Mouse (Mus musculus): ENCODE measurements around the gene Dap. TPM values are rescaled to one million over a fixed set of nuclear protein-coding genes. Genes with fewer than 3 reads are reported as not detected.

The Dap gene
- total and polyA plus RNA-seq, 3 experiments = 12.6 to 69.8 (median 15.1) TPM

DNA sequence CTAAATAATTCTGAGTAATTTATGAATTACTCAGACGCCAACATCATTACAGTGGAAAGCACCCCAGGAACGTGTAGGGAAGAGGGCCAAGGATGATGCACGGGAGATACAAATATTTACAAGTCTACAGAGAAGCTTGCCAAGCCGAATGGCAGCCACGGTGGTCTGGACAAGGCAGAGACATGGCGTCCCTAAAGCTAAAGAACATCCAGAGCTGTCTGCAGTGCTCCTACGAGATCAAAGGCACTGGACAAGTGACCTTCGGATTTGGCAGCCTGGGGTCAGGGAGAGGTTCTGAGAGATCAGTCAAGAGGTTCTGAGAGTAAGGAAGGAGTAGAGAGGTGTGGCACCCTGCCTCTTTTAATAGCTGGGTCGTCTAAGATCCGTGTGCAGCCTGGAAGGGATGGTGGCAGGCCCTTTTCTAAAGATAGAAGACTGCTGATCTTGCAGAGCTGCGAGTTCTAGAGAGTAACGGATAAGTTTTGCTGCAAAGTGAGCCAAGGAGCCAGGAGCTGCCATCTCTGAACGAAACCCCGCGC lies 449 bp upstream of the Dap start:
- Histone ChIP-seq H3K4me3 (replicated peaks in 1 of 3; ENCODE audit: low read depth in 2 of 3, low read length in 2 of 3, poor library complexity in 1 of 3) (peak overlapping the region; percentile 38 to 90 (median 79)), H3K27ac (ENCODE audit: insufficient read depth, low read depth) (no peak overlapping the region), H3K9me3 (replicated peaks; ENCODE audit: low read length) (no peaks in the 10 kb centered on the region), H3K9ac (ENCODE audit: insufficient read depth, low read depth) (peak overlapping the region; percentile 36), H3K27me3 (replicated peaks) (no peaks in the 10 kb centered on the region), H3K4me2 (ENCODE audit: insufficient read depth, low read depth, poor library complexity, severe bottlenecking) (peak overlapping the region; percentile 35), H3K79me2 (replicated peaks; ENCODE audit: control insufficient read depth, extremely low read depth, insufficient read depth, poor library complexity, severe bottlenecking) (no peaks in the 10 kb centered on the region), H3K4me1 (ENCODE audit: control insufficient read depth in 1 of 2, insufficient read depth in 2 of 2) (peaks cover 0 to 34% of the 10 kb centered on the region in 2 experiments; a peak in 2 of 4 replicates), H3K36me3 (replicated peaks in 1 of 2; ENCODE audit: control insufficient read depth in 1 of 2, insufficient read depth in 1 of 2, low read length in 1 of 2) (peaks cover 0 to 16% of the 10 kb centered on the region in 2 experiments)
- dilution Hi-C loops (cut with MboI; ENCODE audit: extremely low pct_ligation_motif_present, extremely low pct_unique_long_range_greater_than_20kb, low sequenced_read_pairs) (no loop called here), in situ Hi-C loops (cut with MboI; ENCODE audit: low pct_ligation_motif_present, low pct_unique_long_range_greater_than_20kb, low sequenced_read_pairs) (no loop called here)
- TF ChIP-seq ZNF384 (IDR thresholded peaks at IDR 0.05; ENCODE audit: low read depth, low read length) = no peak
- no peak for TF ChIP-seq ELF1 (IDR thresholded peaks at IDR 0.05; ENCODE audit: low read depth, low read length)
- no peak for TF ChIP-seq KAT2A (IDR thresholded peaks at IDR 0.05; ENCODE audit: insufficient replicate concordance, low read length)
- no peak for TF ChIP-seq ZC3H11A (IDR thresholded peaks at IDR 0.05; ENCODE audit: low read depth, low read length)
- no peak for TF ChIP-seq NELFE (IDR thresholded peaks at IDR 0.05; ENCODE audit: low read depth, low read length)
- no peak for TF ChIP-seq SIN3A (IDR thresholded peaks at IDR 0.05; ENCODE audit: low read length)
- TF ChIP-seq MXI1 (IDR thresholded peaks at IDR 0.05; ENCODE audit: low read depth, low read length) = no peak
- no peak for TF ChIP-seq ZKSCAN1 (IDR thresholded peaks at IDR 0.05; ENCODE audit: borderline replicate concordance, low read depth, low read length)
- no peak for TF ChIP-seq ETS1 (conservative IDR thresholded peaks at IDR 0.05; ENCODE audit: low read depth, low read length)
- no peak for TF ChIP-seq POLR2A (IDR thresholded peaks at IDR 0.05; ENCODE audit: low read depth, low read length)
- TF ChIP-seq HCFC1 (IDR thresholded peaks at IDR 0.05; ENCODE audit: low read depth, low read length) = no peak
- TF ChIP-seq USF2 (conservative IDR thresholded peaks at IDR 0.05; ENCODE audit: low read depth, low read length) = no peak
- no peak for TF ChIP-seq RAD21 (IDR thresholded peaks at IDR 0.05; ENCODE audit: low read depth, low read length)
- no peak for TF ChIP-seq NRF1 (IDR thresholded peaks at IDR 0.05; ENCODE audit: low read depth, low read length)
- no peak for DNase-seq (ENCODE audit: extremely low read depth)

DNA sequence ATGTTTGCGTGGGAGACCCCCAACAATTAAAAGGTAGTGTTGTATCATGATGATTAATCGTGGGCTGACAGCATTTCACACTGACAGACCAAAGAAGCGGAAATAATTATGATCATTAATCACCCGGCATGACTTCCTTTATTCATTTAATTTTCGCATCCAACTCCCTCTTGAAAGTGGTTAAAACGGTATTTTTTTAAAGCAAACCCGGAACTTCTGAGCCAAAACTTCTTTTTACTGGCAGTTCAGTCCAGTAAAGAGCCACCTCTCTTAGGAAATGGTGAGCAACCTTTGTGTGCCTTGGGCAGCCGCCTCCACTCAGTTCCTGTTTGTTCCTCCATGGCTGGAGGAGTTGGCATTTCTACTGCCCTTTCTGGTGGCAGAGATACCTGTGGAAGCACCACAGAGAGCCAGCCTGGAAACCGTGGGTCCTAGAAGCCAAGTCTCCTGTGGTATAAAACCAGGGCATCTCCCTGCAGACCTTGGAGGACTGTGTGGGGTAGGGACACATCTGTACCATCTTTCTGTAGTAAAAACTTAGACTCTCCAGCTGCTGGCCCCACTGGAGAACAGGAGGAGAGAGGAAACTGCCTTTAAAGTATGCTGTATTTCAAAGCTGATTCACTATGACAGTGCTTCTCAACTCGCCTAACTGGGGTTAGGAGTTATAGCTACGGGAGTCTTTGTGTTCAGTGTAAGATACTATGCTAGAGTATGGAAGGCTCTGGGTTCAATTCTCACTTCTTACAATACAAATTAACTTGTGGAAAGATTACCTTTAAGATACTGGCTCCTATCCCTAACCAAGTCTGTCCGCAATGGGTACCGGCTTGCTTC lies 910 bp downstream of the Dap start:
- peak overlapping the region; percentile 39 for H3K4me2 ChIP-seq (ENCODE audit: insufficient read depth, low read depth, poor library complexity, severe bottlenecking)
- in situ Hi-C loops (cut with MboI; ENCODE audit: low pct_ligation_motif_present, low pct_unique_long_range_greater_than_20kb, low sequenced_read_pairs) = no loop called here
- no peaks in the 10 kb centered on the region for H3K79me2 ChIP-seq (replicated peaks; ENCODE audit: control insufficient read depth, extremely low read depth, insufficient read depth, poor library complexity, severe bottlenecking)
- TF ChIP-seq ZKSCAN1 (IDR thresholded peaks at IDR 0.05; ENCODE audit: borderline replicate concordance, low read depth, low read length) = no peak
- TF ChIP-seq E2F4 (IDR thresholded peaks at IDR 0.05; ENCODE audit: insufficient replicate concordance, low read depth, low read length) = no peak
- TF ChIP-seq BHLHE40 (IDR thresholded peaks at IDR 0.05; ENCODE audit: low read depth, low read length) = no peak
- TF ChIP-seq UBTF (IDR thresholded peaks at IDR 0.05; ENCODE audit: low read depth, low read length) = no peak
- no peak for TF ChIP-seq USF1 (IDR thresholded peaks at IDR 0.05; ENCODE audit: low read depth, low read length)
- TF ChIP-seq ZMIZ1 (IDR thresholded peaks at IDR 0.05; ENCODE audit: low read depth, low read length) = no peak
- TF ChIP-seq GABPA (IDR thresholded peaks at IDR 0.05; ENCODE audit: insufficient replicate concordance, low read depth, low read length) = no peak
- no peak for TF ChIP-seq ZC3H11A (IDR thresholded peaks at IDR 0.05; ENCODE audit: low read depth, low read length)
- no peak for TF ChIP-seq MXI1 (IDR thresholded peaks at IDR 0.05; ENCODE audit: low read depth, low read length)
- no peak for TF ChIP-seq KAT2A (IDR thresholded peaks at IDR 0.05; ENCODE audit: insufficient replicate concordance, low read length)
- no peak for TF ChIP-seq PAX5 (IDR thresholded peaks at IDR 0.05; ENCODE audit: low read length)
- no peak for TF ChIP-seq MYC (IDR thresholded peaks at IDR 0.05; ENCODE audit: low read depth, low read length)
- TF ChIP-seq CTCF (conservative IDR thresholded peaks at IDR 0.05 in 1 of 2, IDR thresholded peaks at IDR 0.05 in 1 of 2; ENCODE audit: low read depth in 2 of 2, low read length in 2 of 2) = no peak
- no peak for TF ChIP-seq HCFC1 (IDR thresholded peaks at IDR 0.05; ENCODE audit: low read depth, low read length)
- no peak for TF ChIP-seq JUND (conservative IDR thresholded peaks at IDR 0.05; ENCODE audit: low read depth, low read length)
- peak overlapping the region; percentile 81 for H3K9ac ChIP-seq (ENCODE audit: insufficient read depth, low read depth)
- peak; percentile 36 for DNase-seq (ENCODE audit: extremely low read depth)
- peaks cover 0 to 36% of the 10 kb centered on the region in 2 experiments; a peak in 2 of 4 replicates for H3K4me1 ChIP-seq (ENCODE audit: control insufficient read depth in 1 of 2, insufficient read depth in 2 of 2)
- H3K27ac ChIP-seq (ENCODE audit: insufficient read depth, low read depth) = no peak overlapping the region
- peak overlapping the region; percentile 79 to 97 (median 90) for H3K4me3 ChIP-seq (replicated peaks in 1 of 3; ENCODE audit: low read depth in 2 of 3, low read length in 2 of 3, poor library complexity in 1 of 3)
- no peaks in the 10 kb centered on the region for H3K27me3 ChIP-seq (replicated peaks)
- H3K36me3 ChIP-seq (replicated peaks in 1 of 2; ENCODE audit: control insufficient read depth in 1 of 2, insufficient read depth in 1 of 2, low read length in 1 of 2) = peaks cover 0 to 25% of the 10 kb centered on the region in 2 experiments
- dilution Hi-C loops (cut with MboI; ENCODE audit: extremely low pct_ligation_motif_present, extremely low pct_unique_long_range_greater_than_20kb, low sequenced_read_pairs) = no loop called here
- H3K9me3 ChIP-seq (replicated peaks; ENCODE audit: low read length) = no peaks in the 10 kb centered on the region

Measured in CH12.LX (cell line).